26 mouse cellular contexts compared by ENCODE assay signal in the genomic region with DNA sequence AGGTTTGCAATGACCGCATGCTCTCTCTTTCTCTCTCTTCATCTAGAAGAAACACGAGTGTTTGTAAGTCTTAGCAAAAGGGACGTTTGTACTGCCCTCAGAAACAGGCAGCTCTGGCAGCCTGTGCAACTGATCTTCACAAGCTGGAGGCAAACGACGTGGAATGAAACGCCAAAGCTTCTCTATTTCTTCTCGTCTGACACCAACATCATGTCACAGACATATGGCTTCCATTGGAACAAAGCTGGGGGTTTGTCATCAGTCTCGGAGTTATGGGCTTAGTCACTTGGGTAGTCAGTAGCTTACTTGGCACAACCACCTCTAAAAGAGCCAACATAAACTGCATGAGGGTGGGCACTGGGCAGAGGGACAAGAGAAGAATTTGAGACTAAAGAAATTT.
DNase-seq lines count a peak whose midpoint lies in the region; ATAC-seq and TF ChIP-seq lines count a peak whose summit lies in the region.
"Had no signal": no experiment of that assay in that cellular context is flagged by ENCODE, and none has a peak within 500 bp of the region (broad histone marks: within the 10 kb centered on the region; RNA-seq: fewer than 3 reads in every experiment).

No protein-coding gene starts in this region.

- H3K9me3 ChIP-seq in heart, embryonic 10.5 days: no peaks in the 10 kb centered on the region
- H3K9me3 ChIP-seq in heart, embryonic 11.5 days (replicated peaks; ENCODE audit: control insufficient read depth, low read length): no peaks in the 10 kb centered on the region
- no peaks in the 10 kb centered on the region for H3K9me3 ChIP-seq in lung, postnatal 0 days (ENCODE audit: low read length)
- no peaks in the 10 kb centered on the region for H3K9me3 ChIP-seq in limb, embryonic 10.5 days (replicated peaks)
- H3K9me3 ChIP-seq: embryonic facial prominence, embryonic 12.5 days; forebrain, embryonic 15.5 days; kidney, embryonic 15.5 days; limb, embryonic 15.5 days; megakaryocyte, embryonic 14.5 days; stomach, embryonic 15.5 days had no signal

- no peak for ATAC-seq in heart, embryonic 11.5 days (replicated peaks; ENCODE audit: insufficient number of reproducible peaks, low FRiP score, low TSS enrichment)
- peak; percentile 21 for ATAC-seq in lung, postnatal 0 days
- ATAC-seq in granulocyte monocyte progenitor cell, adult 5-6 weeks (replicated peaks; ENCODE audit: poor library complexity, severe bottlenecking): no peak
- ATAC-seq: CD4-positive, CD25-positive, alpha-beta regulatory T cell, adult 4 months; forebrain, embryonic 15.5 days; intestine, postnatal 0 days had no signal

- H3K4me1 ChIP-seq in heart, embryonic 10.5 days: peaks cover 21% of the 10 kb centered on the region
- peaks cover 15% of the 10 kb centered on the region for H3K4me1 ChIP-seq in heart, embryonic 11.5 days (ENCODE audit: control insufficient read depth, insufficient read depth, low read length)
- H3K4me1 ChIP-seq in lung, postnatal 0 days (ENCODE audit: insufficient read depth, low read depth, low read length): no peaks in the 10 kb centered on the region
- H3K4me1 ChIP-seq in limb, embryonic 10.5 days: peaks cover 19% of the 10 kb centered on the region
- H3K4me1 ChIP-seq: forebrain, embryonic 15.5 days; kidney, embryonic 15.5 days; limb, embryonic 15.5 days; megakaryocyte, embryonic 14.5 days; stomach, embryonic 15.5 days had no signal

- WGBS in heart, embryonic 10.5 days: 76% methylated on average over 8 of the region's 8 CpGs
- WGBS in heart, embryonic 11.5 days (ENCODE audit: insufficient replicate concordance): 70% methylated on average over 8 of the region's 8 CpGs
- WGBS in lung, postnatal 0 days: 45% methylated on average over 8 of the region's 8 CpGs
- 51% methylated on average over 8 of the region's 8 CpGs for WGBS in limb, embryonic 10.5 days

- no peak overlapping the region for H3K4me3 ChIP-seq in heart, embryonic 10.5 days
- no peak overlapping the region for H3K4me3 ChIP-seq in heart, embryonic 11.5 days (ENCODE audit: low read depth, low read length)
- H3K4me3 ChIP-seq in lung, postnatal 0 days (ENCODE audit: low read depth, low read length): no peak overlapping the region
- H3K4me3 ChIP-seq in limb, embryonic 10.5 days: no peak overlapping the region
- H3K4me3 ChIP-seq: embryonic facial prominence, embryonic 12.5 days; forebrain, embryonic 15.5 days; heart, adult 2 months; kidney, embryonic 15.5 days; left cerebral cortex, adult 2 months; limb, embryonic 15.5 days; megakaryocyte, embryonic 14.5 days; stomach, embryonic 15.5 days had no signal

- TF ChIP-seq EP300 in lung, postnatal 0 days (IDR thresholded peaks at IDR 0.05): no peak

- no peak for TF ChIP-seq POLR2A in brain, embryonic 14.5 days (IDR thresholded peaks at IDR 0.05; ENCODE audit: borderline replicate concordance, extremely low read depth, insufficient read depth, insufficient read length, poor library complexity, severe bottlenecking)

- H3K9ac ChIP-seq in heart, embryonic 11.5 days (ENCODE audit: low read depth, low read length): no peak overlapping the region
- no peak overlapping the region for H3K9ac ChIP-seq in lung, postnatal 0 days (replicated peaks; ENCODE audit: low read depth)
- H3K9ac ChIP-seq: embryonic facial prominence, embryonic 12.5 days; forebrain, embryonic 15.5 days; kidney, embryonic 15.5 days; limb, embryonic 15.5 days; liver, embryonic 14.5 days; stomach, embryonic 15.5 days had no signal

- DNase-seq in heart, embryonic 10.5 days (ENCODE audit: low spot score): no peak
- peak; percentile 60 for DNase-seq in lung, postnatal 0 days (ENCODE audit: low spot score)
- DNase-seq in lung, postnatal 10 days: no peak
- peak; percentile 12 for DNase-seq in brain, embryonic 14.5 days (ENCODE audit: low read depth)
- no peak for DNase-seq in limb, embryonic 10.5 days (ENCODE audit: low spot score)
- DNase-seq: adrenal gland, postnatal 25 days; cerebellum, adult 11-12 months; cerebellum, postnatal 14 days; gastrocnemius, postnatal 14 days; heart, adult 2 months; heart, postnatal 4 days; kidney, postnatal 36 days; lung, postnatal 36 days; thymus, postnatal 4 days had no signal

- no peaks in the 10 kb centered on the region for H3K36me3 ChIP-seq in heart, embryonic 10.5 days
- no peaks in the 10 kb centered on the region for H3K36me3 ChIP-seq in heart, embryonic 11.5 days (ENCODE audit: control insufficient read depth, insufficient read depth, low read length)
- H3K36me3 ChIP-seq in lung, postnatal 0 days (ENCODE audit: insufficient read depth, low read length): no peaks in the 10 kb centered on the region
- no peaks in the 10 kb centered on the region for H3K36me3 ChIP-seq in limb, embryonic 10.5 days
- H3K36me3 ChIP-seq: embryonic facial prominence, embryonic 12.5 days; forebrain, embryonic 15.5 days; kidney, embryonic 15.5 days; limb, embryonic 15.5 days; stomach, embryonic 15.5 days had no signal

- peaks cover 8% of the 10 kb centered on the region; the same call in 1 of the 2 replicates for H3K27me3 ChIP-seq in heart, embryonic 10.5 days (ENCODE audit: insufficient read depth, poor library complexity, severe bottlenecking)
- H3K27me3 ChIP-seq in heart, embryonic 11.5 days (ENCODE audit: control insufficient read depth, insufficient read depth, low read length): no peaks in the 10 kb centered on the region
- no peaks in the 10 kb centered on the region for H3K27me3 ChIP-seq in lung, postnatal 0 days (replicated peaks; ENCODE audit: insufficient read depth, low read length)
- H3K27me3 ChIP-seq in limb, embryonic 10.5 days (ENCODE audit: low read depth, poor library complexity, severe bottlenecking): peaks cover 52% of the 10 kb centered on the region
- H3K27me3 ChIP-seq: embryonic facial prominence, embryonic 12.5 days; forebrain, embryonic 15.5 days; megakaryocyte, embryonic 14.5 days; stomach, embryonic 15.5 days had no signal

- no peak overlapping the region for H3K4me2 ChIP-seq in heart, embryonic 11.5 days
- H3K4me2 ChIP-seq in lung, postnatal 0 days (replicated peaks; ENCODE audit: low read depth, low read length): no peak overlapping the region
- H3K4me2 ChIP-seq: embryonic facial prominence, embryonic 12.5 days; forebrain, embryonic 15.5 days; kidney, embryonic 15.5 days; limb, embryonic 15.5 days; stomach, embryonic 15.5 days had no signal

- 0 out of 2 replicates have a peak overlapping the region, but pooled peaks have one; percentile 19 for H3K27ac ChIP-seq in heart, embryonic 10.5 days
- no peak overlapping the region for H3K27ac ChIP-seq in heart, embryonic 11.5 days (ENCODE audit: low read depth, low read length)
- no peak overlapping the region for H3K27ac ChIP-seq in lung, postnatal 0 days (ENCODE audit: low read length)
- H3K27ac ChIP-seq in limb, embryonic 10.5 days: peak overlapping the region; percentile 11; the same call in 1 of the 2 replicates
- H3K27ac ChIP-seq: embryonic facial prominence, embryonic 12.5 days; forebrain, embryonic 15.5 days; heart, adult 2 months; kidney, embryonic 15.5 days; left cerebral cortex, adult 2 months; limb, embryonic 15.5 days; liver, embryonic 14.5 days; stomach, embryonic 15.5 days had no signal

- TF ChIP-seq CTCF in lung, postnatal 0 days (IDR thresholded peaks at IDR 0.05): no peak
- no peak for TF ChIP-seq CTCF in brain, embryonic 14.5 days (IDR thresholded peaks at IDR 0.05; ENCODE audit: borderline replicate concordance, extremely low read depth, insufficient read depth, insufficient read length)

Comparison
In these comparisons a context has a peak if more than half of its experiments do, and no peak if none do; other contexts are left out.
1. DNase-seq: peak in lung, postnatal 0 days (single experiment) and brain, embryonic 14.5 days (single experiment); none in heart, embryonic 10.5 days (single experiment), lung, postnatal 10 days (single experiment) and limb, embryonic 10.5 days (single experiment).
2. H3K27ac ChIP-seq: peak in heart, embryonic 10.5 days (single experiment) and limb, embryonic 10.5 days (single experiment); none in heart, embryonic 11.5 days (single experiment) and lung, postnatal 0 days (single experiment).